Mouse (Mus musculus): Measurements from ENCODE around the gene Amn.

Amn gene

DNA sequence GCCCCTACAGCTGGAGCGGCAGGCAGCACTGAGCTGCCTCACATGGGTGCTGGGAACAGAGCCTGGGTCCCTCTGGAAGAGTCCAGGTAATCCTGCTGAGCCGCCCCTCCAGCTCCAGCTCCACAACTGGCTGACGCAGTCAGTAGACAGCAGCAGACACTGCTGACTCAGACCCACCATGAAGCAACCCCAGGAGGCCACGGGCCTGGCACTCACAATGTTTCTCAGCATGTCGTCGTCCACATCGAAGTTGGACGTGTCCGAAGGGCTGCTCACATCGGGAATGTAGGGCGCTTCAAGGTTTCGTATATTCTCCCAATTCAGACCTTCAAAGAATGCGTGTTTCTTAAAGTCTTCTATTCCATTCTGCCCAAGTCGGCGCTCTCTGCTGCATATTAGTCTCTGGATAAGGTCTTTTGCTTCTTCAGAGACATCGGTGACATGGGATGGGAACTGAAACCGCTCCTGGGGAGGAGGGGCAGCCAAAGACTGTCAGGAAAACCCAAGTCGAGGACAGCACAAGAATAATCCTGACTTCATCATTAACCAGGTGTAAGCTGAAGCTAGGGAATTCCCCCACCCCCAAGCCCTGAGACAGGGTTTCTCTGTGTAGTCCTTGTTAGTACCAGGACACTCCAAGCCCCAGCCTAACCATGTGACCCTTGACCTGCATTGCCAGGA, 55.0 kb downstream of the Amn start:
- DNase-seq, result no peak
